Mouse (Mus musculus): ENCODE measurements around the gene Tmem254a.
"Not testable (repeated sequence)": the region's sequence is repeated elsewhere in the genome, so short reads cannot be mapped to it uniquely, and the experiment has no call there.

The Tmem254a gene

GRCm38 (mm10) chr14:25927562-25927881, at the start of gene Tmem254a:
Gene Tmem254a (minus strand): TSS chr14:25927672.
- DNase-seq (ENCODE audit: low spot score in 2 of 2), result not testable (repeated sequence)

GRCm38 (mm10) chr14:25957861-25958260, 30.4 kb upstream of the Tmem254a start:
- not testable (repeated sequence) for DNase-seq (ENCODE audit: low spot score in 2 of 2)

- DNase-seq (ENCODE audit: low spot score in 2 of 2), result not testable (repeated sequence)
Observed at GRCm38 (mm10) chr14:25938004-25938403, 10.5 kb upstream of the Tmem254a start, which contains the start of gene Cphx1. Gene Cphx1 (plus strand): TSS chr14:25938304.

DNA sequence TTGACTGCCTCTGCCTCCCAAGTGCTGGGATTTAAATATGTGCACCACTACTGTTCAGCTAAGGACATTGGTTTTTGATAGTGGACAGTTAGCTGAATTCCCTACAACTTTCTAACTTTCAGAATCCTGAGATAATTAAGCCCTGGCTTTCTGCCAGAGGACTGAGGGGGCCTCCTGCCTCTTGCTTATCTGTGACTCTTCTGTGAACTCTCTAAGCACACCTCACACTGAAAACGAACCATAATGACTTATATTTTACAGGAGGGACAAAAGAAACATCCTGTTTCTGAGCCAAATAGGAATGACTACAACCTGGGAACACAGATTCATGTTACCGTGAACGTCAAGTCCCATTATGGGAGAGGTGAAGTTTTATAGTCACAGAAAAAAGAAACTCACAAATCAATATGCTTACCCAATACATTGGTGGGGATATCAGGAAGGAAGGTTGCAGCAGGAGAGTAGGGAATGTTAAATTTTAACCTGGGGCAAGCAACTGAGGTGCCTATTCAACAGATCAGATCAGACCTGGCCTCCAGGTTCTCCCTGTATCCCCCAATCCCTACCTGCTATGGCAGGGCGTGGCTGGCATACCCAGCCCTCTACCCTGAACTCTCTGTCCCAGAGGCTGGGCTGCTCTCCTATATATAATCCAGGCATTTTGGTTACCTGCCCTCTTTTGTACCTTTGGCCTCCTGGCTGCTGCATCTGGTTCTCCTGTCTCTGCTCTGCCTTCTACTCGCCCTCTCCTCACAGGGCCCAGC, 9.6 kb upstream of the Tmem254a start:
- not testable (repeated sequence) for DNase-seq (ENCODE audit: low spot score in 2 of 2)

DNA sequence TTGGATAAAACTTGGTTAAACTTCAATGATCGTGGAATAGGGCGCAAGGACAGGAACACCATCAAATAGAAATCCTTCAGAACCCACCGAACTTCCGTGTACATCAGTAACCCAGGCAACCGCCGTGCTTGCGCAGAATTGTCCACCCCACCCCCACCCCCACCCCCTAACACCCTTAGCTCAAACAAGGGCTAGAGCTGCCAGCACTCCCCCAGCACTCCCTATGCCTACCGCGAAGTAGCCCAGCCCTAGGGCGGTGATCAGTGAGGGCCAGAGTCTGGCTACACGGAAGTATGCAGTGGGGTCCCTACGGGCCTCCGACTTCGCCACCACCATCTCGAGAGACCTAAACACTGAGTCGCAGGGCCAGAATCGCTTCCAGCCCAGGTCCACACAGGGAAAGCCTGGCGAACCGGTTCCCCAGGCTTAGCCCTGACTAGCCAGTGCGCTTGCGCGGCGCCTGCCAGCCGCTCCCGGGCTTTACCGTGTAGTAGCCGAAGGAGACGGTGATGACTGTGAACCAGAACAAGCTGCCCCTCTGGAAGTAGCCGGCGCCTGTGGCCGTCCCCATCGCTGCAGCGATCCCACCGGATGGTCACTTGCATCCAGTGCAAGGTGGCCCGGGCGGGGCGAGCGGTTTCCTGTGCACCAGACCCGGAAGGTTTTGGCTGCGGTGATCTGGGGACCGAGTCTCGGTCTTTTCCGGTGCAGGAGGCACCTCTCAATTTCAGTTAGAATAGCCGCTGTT, 484 bp downstream of the Tmem254a start:
- not testable (repeated sequence) for DNase-seq (ENCODE audit: low spot score in 2 of 2)

DNA sequence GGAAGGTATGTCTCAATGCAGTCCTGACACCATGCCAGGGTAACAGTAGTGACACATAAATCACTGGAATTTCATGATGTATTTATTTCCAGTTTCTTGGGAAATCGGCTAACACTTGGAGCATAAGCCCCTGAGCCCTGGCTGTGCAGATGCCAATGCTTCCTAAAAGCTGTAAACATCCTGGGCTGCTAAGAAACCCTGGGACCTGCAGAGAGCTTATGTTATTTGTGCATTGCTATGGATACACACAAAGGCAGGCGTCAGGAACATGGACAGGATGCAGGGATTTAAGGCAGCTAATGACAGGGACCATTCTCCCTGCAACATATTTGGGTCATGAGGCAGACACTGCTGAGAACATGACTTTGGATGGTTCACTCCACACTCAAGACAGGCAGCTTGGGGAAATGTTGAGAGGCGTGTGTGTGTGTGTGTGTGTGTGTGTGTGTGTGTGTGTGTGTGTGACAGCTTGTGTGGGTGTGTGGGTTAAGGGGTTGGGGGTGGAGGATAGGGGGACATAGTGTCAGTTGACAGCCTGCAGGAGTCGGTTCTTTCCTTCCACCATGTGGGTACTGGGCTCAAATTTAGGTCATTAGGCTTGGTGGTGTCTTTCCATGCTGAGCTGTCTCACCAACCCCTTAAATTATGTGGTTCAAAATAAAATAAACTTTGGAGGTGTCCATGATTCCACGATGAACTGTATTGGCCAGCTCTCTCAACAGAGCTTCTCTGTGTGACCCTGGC, 8.9 kb downstream of the Tmem254a start:
- DNase-seq (ENCODE audit: low spot score in 2 of 2), result not testable (repeated sequence)

DNA sequence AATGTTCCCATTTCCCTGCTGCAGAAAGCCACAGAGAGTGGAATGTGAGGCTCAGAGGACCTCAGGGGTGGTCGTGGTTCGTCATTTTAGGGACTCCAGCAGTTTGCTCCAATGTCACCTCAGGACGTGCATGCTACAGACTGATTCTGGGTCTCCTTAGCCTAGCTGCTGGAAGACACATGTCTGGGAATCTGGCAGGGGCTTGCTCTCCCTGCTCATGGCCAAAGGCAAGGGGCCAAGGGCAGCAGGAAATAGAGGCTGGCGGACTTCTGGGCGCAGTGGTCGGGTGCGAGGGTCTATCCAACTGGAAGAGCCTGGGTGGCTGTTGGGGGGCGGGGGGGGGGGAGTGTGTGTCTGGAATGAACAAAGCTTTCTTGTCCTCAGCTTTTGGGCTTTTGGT, 18.5 kb downstream of the Tmem254a start:
- DNase-seq (ENCODE audit: low spot score in 2 of 2), result not testable (repeated sequence)

GRCm38 (mm10) chr14:25907272-25907671, 20.2 kb downstream of the Tmem254a start:
- DNase-seq (ENCODE audit: low spot score in 2 of 2), result not testable (repeated sequence)

GRCm38 (mm10) chr14:25905243-25905642, 22.2 kb downstream of the Tmem254a start:
- DNase-seq (ENCODE audit: low spot score in 2 of 2), result peak in 1 of 2 experiments; percentile 1

DNA sequence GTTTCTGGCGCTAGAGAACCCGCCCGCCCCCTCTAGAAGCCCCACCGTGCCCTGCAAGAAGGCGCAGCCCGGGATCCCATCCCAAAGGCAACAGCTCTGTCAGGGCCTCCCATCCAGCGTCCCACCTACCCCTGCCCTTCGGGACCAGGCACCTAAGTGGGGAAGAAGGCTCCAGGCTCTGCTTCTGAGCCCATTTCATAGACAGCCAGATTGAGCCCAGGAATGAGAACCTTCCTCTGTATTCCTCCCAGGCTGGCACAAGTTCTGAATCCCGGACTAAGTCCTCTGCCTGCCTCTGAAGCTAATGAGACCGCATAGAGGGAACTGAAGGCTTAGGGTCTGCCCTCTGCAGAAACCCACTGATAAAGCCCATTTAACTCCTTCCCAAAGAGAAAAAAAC, 24.5 kb downstream of the Tmem254a start, which contains the start of gene Plac9a:
Gene Plac9a (minus strand): TSS at position 101 of the 400 bp plus-strand sequence.
- not testable (repeated sequence) for DNase-seq (ENCODE audit: low spot score in 2 of 2)

DNA sequence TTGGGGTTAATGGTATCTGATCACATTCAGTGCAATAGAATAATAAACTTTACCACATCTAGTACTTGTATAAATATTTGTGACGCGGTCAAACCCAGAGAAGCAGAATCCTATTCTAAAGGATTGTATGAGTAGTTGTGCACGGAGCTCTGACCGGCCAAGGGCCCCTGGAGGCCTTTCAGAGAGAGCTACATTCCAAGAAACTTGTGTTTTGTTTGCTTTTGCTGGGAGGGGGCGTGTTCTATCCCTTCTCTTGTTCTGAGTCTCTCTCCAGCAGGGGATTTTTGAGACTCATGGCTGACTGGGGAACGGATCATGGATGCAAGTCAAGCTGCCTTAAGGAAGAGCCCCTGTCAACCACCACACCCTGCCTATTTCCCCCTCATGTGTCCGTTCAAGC, 31.8 kb downstream of the Tmem254a start:
- not testable (repeated sequence) for DNase-seq (ENCODE audit: low spot score in 2 of 2)

GRCm38 (mm10) chr14:25894566-25894965, 32.9 kb downstream of the Tmem254a start:
- not testable (repeated sequence) for DNase-seq (ENCODE audit: low spot score in 2 of 2)

DNA sequence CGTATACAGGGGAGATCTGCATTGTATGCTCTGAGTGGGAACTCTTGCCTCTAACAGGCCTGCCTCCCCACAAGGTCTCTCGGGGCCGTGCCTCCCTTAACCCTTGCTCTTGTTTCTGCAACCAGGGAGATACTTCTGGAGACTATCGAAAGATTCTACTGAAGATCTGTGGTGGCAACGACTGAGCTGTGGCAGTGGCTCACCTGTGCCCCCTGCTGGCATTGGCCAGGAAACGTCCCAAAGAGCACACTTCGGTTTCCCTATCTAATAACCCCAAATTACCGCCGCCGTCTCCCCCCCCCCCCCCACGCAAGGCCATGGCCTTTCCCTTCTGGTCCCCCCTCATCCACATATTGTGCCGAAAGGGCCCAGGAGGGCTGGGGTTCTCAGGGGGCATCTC, 41.6 kb downstream of the Tmem254a start:
- not testable (repeated sequence) for DNase-seq (ENCODE audit: low spot score in 2 of 2)

DNA sequence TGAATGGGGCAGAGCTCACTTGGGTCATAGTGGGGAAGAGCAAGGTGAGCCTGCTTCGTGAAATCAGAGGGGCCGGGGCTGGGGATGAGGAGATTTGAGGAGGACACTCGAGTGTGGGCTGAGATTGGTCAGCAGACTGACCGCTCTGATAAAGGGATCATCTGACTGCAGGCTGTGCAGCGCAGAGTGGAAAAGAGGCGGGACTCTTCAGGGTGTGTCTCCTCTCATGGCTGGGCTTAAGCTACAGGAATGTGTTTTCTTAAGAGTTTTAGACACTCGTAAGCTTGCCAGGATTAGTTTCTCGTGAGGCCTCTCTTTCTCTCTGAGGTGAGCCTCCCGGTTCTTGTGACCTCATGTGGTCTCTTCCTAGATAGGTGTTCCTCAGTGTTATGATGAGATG, 45.7 kb downstream of the Tmem254a start:
- DNase-seq (ENCODE audit: low spot score in 2 of 2), result not testable (repeated sequence)

DNA sequence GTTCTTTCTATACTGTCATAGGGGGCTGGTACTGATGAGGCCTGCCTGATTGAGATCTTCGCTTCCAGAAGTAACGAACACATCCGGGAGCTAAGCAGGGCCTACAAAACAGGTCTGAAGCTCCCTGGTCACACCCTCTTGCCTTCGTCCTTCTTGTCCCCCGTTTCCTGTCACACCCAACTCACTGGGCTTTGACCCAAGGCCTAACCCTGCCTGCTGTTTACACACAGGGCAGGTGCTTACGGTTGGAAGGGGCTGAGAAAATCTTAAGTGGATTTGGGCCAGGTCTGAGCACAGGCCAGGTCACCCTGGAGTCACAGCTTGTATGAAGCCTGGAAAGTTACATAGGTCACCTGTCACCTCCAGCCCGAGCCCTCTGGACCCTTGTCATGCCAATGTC, 50.8 kb downstream of the Tmem254a start:
- not testable (repeated sequence) for DNase-seq (ENCODE audit: low spot score in 2 of 2)

Measured in right cerebral cortex, postnatal 36 days (tissue).